Mouse (Mus musculus): ENCODE measurements at regions not wholly inside any gene's neighbourhood (a gene's known extent, or its start where the extent isn't known, plus 50 kb on each side); places are given as distances from the start of the nearest gene placed in this dataset.

DNA sequence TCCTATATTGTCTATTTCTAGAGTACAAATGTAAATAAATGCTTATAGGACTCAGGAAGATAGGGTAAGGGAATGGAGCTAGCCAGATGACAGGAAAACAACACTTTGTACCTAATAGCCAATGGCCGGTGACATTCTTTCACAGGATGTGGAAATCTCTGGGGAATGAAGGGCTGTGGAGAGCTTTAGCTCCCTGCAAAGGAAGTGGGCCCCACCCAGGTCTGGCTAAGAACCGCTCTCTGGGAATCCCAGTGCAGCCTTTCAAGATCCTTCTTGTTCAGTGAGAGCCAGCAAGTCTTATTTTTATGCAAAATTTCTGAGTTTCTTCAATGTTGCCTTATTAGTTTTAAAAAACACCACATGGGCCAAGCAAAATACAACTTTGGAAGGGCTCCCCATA, 54.7 kb upstream of the Pappa2 start:
- intact Hi-C loops (cut with DNase I) = no loop called here

DNA sequence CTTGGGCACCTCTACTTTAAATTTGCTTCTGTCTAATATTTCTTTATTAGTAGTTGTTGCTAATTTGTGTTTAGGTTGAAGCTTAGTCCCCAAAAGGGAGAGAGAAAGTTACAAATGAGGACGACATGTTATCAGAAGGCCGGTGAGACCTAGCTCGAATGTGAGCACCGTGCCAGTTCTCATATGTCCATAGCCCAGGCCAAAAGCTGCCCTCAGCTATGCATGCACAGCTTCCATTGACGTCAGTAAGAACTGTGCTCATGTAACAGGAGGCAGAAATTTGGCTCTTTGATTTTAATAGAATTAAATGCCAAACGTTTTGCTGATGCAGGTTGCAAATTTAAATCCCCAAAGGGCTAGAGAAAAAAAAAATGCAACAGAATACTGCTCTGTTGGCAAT, 56.1 kb upstream of the Pappa2 start:
- intact Hi-C loops (cut with DNase I) = no loop called here

DNA sequence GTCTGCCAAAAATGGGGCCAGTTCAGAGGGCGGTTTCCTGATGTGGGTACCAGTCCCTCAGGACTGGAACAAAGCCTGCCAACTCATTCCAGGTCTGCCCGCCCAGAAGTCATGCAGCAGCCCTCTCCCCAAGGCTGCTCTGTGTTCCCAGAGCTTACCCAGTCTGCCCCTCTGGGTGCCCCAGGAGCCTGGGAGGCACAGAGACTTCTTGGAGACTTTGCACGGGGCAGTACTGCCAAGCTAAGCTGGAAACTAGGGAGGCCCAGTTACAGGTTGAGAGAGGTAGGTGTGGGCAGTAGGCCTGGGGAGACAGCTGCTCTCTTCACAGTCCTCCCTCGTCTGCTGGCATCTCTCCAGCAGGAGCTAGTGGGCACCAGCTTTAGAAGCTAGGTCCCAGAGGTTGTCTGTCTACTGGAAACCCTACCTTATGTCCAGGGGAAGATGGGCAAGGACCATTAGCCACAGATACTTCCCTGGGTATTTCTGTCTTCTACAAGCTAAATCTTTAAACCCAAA, 65.6 kb upstream of the Pappa2 start:
- intact Hi-C loops (cut with DNase I) = no loop called here

DNA sequence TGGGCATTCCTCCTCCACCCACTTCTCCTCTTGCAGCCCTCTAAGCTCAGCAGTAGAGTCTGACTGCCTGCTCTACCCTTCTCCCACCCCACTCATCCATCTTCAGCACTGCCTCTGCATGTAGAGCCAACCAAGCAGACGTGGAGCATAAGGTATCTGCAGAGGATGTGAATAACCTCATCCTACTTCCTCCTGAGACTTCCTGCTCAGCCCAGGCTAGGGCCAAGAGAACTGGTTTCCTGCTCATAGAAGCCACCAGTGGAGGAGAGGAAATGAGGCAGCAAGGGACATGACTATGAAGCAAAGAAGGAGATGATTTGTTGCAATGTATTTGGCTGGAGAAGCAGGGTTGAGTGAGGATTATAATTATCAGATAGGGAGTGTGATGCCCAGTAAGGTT, 84.7 kb upstream of the Pappa2 start:
- intact Hi-C loops (cut with DNase I) = no loop called here

DNA sequence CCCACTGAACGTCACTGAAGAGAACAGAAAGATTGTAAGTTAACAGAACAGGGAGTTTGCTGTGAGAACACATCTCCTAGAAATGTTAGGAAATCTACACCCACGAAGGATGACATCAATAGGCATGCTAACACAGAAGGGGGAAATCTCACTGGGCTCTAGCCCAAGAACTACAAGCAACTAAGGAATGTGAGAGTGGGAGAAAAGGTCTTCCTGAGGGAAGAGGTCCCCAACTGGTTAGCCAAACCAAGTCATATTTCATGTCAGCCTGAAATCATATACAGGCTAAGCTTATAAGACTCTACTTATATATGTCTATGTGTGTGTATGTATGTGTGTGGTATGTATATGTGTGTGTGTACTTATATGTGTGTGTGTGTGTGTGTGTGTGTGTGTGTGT, 118.9 kb upstream of the Pappa2 start:
- intact Hi-C loops (cut with DNase I) = no loop called here

DNA sequence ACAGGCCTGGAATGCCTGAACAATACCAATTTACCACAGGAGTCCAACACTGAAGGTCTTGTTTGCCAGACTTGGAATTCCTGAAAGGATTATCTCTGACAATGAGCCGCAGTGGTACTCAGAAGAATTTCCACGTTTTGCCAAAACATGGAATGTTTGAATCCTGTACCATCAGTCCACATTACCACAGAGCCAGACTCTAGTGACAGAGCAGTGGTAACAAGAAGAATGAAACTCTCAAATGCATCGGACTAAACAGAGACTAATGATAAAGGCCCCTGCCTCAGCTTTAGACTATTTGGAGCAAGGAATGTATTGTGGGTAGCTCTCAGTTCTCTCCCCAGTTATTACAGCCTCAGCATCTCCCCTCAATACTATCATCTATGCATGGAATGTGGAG, 109.9 kb upstream of the Cop1 start:
- intact Hi-C loops (cut with DNase I) = no loop called here

DNA sequence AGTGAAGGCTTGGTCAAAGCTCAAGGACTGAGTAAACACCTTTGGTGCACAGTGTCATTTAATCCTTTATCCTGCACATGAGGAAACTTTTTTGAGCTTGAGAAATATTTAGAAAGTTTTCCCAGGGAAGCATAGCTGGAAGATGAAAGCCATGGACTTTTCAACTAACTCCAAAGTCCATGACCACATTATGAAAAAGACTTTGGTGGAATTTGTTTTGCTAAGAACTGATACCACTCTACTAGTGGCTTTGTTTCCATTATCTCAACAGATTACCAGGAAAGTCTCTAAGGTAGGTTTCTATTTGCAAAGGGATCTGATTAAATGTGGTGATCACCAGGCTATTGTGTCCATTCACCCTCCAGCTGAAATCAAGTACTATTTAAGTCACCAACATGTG, 107.2 kb upstream of the Cop1 start:
- intact Hi-C loops (cut with DNase I) = no loop called here

DNA sequence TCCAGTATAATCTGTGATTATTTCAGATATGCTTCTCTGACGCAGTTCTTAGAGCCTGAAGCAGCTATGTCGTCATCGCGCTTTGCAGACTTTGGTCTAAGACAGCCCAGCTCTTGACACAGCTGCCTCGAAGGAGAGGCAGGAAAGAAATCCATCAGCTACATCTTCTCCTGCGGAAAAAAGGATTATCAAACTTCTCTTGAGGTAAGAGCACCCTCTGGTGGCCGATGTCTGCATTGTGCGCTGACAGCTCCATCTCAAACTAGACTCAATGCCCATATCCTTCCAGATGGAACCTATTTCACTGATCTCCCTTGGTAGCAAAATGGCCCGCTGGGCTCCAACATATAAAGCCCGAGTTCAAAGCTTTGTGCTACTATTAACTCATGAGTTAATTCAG, 96.8 kb upstream of the Cop1 start:
- intact Hi-C loops (cut with DNase I) = loop anchor here (2.0 to 5.0 kb wide), 3 partner anchors 183 to 422 kb away; no protein-coding TSS in a partner anchor

DNA sequence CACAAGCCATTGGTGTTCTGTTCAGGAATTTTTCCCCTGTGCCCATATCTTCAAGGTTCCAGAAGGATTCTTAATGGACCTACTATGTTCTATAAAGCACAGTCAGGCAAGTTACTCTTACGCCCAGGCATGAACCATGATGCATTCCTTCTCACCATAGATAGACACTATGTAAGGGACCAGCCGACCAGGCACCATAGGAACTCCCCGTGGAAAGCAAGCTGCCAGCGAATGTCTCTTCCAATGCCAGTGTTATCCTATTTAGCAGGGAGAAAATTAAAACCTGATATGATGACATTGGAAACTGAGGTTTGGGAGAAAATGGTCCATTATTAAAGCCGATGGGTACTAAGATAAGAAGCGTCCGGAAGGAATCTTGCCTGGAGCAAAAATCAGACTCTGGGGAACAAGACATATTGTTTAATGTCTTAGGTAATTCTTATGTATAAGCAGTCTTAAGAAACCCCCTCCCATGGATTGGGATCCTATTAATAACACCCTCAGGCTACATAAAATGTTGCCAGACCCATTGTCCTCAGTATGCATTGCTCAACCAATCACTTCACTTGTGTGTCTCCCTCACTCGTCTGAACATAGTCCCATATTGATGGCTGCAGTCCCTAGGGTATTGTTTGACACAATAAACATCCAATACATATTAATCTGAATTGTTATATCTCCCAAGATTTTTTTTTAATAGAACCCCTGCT, 84.2 kb upstream of the Cop1 start:
- intact Hi-C loops (cut with DNase I) = no loop called here

DNA sequence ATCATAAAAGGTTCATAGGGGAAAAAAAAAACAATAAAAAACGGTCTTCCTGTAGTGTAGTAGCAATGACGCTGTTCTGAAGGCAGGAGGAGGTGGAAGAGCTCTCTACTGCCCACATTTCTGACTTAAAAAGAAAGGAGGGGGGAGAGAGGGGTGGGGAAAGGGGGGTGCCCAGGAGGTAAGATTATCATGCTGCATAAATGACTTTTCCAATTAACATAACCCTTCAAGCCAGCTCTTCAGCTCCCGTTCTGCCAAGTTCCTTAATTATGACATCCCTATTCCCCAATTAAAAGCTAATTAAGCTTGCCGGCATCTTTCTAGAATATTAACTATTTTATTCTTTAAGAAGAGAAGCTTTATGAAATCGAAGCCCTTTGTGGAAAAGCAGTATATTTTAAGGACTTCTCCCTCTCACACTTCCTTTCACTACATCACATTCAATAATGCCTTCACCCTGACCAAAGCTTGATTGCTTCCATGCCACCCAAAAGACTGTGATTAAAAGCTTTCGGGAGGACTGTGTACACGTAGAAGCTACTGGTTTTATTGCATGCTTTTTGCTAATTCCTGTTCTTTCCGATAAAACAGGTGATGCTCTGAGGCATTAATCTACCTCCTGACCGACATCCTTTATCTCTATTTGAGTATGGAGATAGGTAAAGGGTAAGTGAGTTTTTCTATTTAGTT, 83.5 kb upstream of the Cop1 start:
- intact Hi-C loops (cut with DNase I) = no loop called here

DNA sequence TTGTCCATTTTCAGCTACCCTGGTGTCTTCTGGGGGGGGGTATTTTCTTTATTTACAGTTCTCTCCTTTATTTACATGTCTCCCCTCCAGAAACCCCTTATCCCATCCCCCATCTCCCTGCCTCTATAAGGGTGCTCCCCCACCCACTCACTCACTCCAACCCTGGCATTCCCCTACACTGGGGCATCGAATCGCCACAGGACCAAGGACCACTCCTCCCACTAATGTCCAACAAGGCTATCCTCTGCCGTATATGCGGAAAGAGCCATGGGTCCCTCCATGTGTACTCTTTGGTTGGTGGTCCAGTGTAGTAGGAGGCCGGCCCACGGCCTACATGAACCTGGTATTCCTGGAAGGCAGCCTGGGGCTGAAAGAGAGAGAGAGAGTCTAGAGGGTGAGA, 82.9 kb upstream of the Cop1 start:
- intact Hi-C loops (cut with DNase I) = no loop called here

DNA sequence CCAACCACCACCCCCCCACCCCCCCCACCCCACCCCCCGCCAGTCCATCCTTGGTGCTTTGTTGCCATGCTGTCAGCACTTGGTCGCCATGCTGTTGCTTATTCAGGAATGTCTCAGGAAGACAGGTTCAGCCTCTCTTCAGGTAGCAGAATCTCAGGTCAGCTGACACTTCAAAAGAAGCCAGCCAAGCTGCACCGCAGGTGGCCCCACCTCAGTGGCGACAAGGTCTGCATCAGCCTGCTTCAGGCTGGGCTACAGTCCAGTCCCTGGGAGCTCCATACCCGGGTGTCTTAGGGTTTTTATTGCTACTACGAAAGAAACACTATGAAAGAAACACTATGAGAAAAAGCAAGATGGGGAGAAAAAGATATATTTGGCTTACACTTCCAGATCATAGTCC, 82.4 kb upstream of the Cop1 start:
- intact Hi-C loops (cut with DNase I) = no loop called here

DNA sequence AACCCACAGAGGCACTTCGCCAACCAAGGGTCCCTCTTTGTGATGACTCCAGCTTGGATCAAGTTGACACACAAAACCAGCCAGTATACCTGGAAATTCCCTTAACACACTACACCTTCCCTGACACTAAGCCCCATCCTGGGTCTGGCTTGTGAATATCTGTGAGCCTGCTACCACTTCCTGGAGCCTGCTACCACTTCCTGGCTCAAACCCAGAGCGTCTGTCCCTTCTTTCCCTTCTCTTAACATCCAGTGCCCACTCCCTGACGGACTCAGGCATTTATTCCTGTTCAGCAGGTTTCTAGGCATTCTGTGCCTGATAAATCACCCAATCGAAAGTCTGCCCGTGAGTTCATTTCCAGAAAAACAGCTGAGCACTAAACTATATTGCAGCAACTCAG, 81.8 kb upstream of the Cop1 start:
- intact Hi-C loops (cut with DNase I) = no loop called here

DNA sequence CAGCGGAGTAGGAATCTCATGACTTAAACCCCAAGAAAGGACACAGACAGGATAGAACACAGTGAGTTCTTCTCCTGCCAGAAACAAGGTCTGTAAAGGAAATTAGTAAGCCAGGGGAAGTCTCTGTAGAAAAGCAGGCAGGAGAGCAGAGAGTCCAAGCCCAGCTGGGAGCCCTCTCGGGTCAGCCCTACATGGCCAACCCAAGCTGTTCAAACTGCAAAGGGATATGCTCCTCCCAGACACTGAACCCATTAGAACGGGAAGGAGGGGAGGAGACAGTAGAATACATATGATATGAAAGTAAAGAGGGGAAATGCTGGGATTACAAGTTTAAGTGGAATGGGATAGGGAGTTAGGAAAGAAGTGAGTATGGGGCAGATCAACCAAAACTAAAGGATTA, 75.7 kb upstream of the Cop1 start:
- intact Hi-C loops (cut with DNase I) = no loop called here

DNA sequence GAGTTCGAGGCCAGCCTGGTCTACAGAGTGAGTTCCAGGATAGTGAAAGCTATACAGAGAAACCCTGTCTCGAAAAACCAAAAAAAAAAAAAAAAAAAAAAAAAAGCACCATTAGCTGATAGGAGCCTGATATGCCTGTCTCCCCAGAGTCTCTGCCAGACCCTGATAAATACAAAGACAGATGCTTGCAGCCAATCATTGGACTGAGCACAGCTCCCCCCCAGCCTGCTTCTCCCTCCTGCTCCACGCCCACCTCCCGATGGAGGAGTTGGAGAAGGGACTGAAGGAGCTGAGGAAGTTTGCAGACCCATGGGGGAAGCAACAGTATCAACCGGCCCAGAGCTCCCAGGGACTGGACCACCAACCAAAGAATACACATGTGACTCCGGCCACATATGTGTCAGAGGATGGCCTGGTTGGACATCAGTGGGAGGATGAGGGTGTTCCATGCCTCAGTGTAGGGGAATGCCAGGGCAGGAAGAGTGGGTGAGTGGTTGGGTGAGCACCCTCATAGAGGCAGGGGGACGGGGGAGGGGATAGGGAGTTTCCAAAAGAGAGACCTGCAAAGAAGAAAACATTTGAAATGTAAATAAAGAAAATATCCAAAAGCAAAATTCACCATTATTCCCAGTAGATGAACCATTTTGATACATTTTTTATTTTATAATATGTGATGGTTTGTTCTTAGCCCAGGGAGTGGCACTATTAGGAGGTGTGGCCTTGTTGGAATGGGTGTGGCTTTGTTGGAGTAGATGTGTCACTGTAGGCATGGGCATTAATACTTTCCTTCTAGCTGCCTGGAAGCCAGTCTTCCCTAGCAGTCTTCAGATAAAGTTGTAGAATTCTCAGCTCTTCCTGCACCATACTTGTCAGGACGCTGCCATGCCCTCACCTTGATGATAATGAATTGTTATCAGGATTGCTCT, 71.8 kb upstream of the Cop1 start:
- intact Hi-C loops (cut with DNase I) = no loop called here

DNA sequence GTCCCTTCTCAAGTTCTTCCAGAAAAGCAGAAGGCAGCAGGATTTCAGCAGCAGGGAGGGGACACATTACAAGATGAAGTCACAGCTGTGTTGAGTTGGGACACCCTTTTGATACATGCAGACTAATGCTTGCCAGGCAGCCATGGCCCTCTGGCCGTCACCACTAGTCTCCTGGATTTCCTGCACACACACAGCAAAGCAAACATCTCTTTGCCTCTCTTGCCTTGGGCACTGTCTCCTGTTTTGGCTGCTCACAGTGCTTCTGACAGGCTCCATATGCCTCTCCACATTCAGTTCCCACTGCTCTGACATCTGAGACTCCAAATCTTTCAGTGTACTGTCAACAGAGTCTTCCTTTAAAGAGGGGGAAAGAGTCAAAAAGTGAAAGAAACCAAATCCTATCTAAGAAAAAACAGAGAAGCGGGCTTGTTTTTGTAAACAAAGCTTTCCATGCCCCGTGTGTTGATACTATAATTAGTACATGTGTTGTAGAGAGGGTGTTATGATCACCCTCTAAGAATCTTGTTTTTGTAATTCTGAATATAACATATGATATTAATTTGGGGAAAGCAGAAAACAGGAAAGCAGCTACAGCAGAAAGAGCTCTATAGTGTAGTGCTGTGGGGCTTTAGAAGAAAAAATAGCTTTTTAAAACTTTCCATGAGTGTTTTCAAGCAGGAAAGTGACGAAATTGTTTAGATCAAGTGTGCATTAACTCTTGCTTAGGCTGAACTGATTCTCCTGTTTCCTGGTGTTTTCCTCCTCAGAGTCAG, 68.8 kb upstream of the Cop1 start:
- intact Hi-C loops (cut with DNase I) = no loop called here

DNA sequence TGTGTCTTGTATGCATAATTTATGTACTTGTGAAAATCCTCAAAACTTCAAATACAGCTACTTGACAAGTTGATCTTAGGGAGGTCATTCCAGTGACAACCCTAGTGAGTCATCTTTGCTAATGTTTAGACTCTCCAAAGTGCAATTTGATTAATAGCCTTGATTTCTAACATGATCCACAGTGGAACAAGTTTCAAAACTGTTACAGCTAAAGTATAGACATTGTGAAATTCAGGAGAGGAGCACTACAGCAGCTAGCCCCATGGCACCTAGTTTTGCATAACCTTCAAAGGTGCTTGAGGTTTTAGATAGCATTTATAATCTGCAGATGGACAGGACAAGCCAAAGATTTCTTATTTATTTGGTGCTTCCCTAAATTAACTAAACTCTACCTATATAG, 50.1 kb upstream of the Cop1 start:
- intact Hi-C loops (cut with DNase I) = no loop called here

Data from adrenal gland (tissue).